Mouse (Mus musculus): Measurements from ENCODE around the gene Hist1h2ab. TPM values are rescaled to one million over a fixed set of nuclear protein-coding genes. Genes with fewer than 3 reads are reported as not detected.
A peak's percentile ranks its signal among the peaks of the same experiment; 100 is the strongest.
"Not testable (repeated sequence)": the region's sequence is repeated elsewhere in the genome, so short reads cannot be mapped to it uniquely, and the experiment has no call there.

Gene Hist1h2ab
- total RNA-seq (2012; rRNA removed), result 2,219 and 2,780 TPM in 2 replicates
- polyA plus RNA-seq (2012; ENCODE audit: insufficient read depth in 1 of 2, insufficient read length in 2 of 2, low read depth in 1 of 2, low replicate concordance in 2 of 2, missing spikeins in 1 of 2), result 1 to 10 TPM in 1 of 2 experiments, not detected in 1; 8.0 TPM

GRCm38 (mm10) chr13:23750839-23751477 is at the start of gene Hist1h2ab:
Gene Hist1h2ab, plus strand, starts transcription at chr13:23751126.
- Histone ChIP-seq H3K9ac (ENCODE audit: control insufficient read depth, low read depth, low read length, poor library complexity, severe bottlenecking) (peak within 1 kb of the TSS; percentile 68), H3K27ac (ENCODE audit: control insufficient read depth, low read depth, low read length) (peak within 1 kb of the TSS; percentile 91), H3K4me3 (ENCODE audit: control insufficient read depth in 1 of 2, insufficient read depth in 1 of 2, low read depth in 2 of 2, low read length in 2 of 2) (peak within 1 kb of the TSS; percentile 3 to 25; a peak in 3 of 4 replicates), H3K4me1 (ENCODE audit: control insufficient read depth in 1 of 2, insufficient read depth in 2 of 2, low read length in 2 of 2) (peaks cover 0 to 23% of the 10 kb centered on the region in 2 experiments; a peak in 2 of 4 replicates), H3K36me3 (ENCODE audit: control insufficient read depth in 1 of 2, insufficient read depth in 2 of 2, low read length in 2 of 2) (peaks cover 0 to 55% of the 10 kb centered on the region in 2 experiments; a peak in 2 of 4 replicates)
- H3K9me3 ChIP-seq (replicated peaks; ENCODE audit: insufficient read depth, low read length); H3K27me3 ChIP-seq (ENCODE audit: control insufficient read depth in 1 of 2, insufficient read depth in 2 of 2, low read length in 2 of 2); H3K79me2 ChIP-seq (ENCODE audit: control insufficient read depth, insufficient read depth, low read length, poor library complexity): not testable (repeated sequence)
- TF ChIP-seq POLR2AphosphoS5 (IDR thresholded peaks at IDR 0.05; ENCODE audit: borderline replicate concordance, low read depth, low read length), result peak; percentile 99; the same call in 1 of the 2 replicates
- peak; percentile 98; the same call in 1 of the 2 replicates for TF ChIP-seq UBTF (IDR thresholded peaks at IDR 0.05; ENCODE audit: borderline replicate concordance, insufficient read depth, low read depth, low read length)
- peak; percentile 92 to 100 for TF ChIP-seq POLR2A (IDR thresholded peaks at IDR 0.05; ENCODE audit: control insufficient read depth in 1 of 2, insufficient read depth in 1 of 2, low read depth in 1 of 2, low read length in 2 of 2, poor library complexity in 1 of 2)
- TF ChIP-seq TBP (IDR thresholded peaks at IDR 0.05; ENCODE audit: low read depth, low read length), result peak; percentile 99
- DNase-seq (ENCODE audit: low read depth, low spot score), result peak; percentile 91

- Histone ChIP-seq H3K4me1 (ENCODE audit: control insufficient read depth in 1 of 2, insufficient read depth in 2 of 2, low read length in 2 of 2) (peaks cover 0 to 18% of the 10 kb centered on the region in 2 experiments; a peak in 2 of 4 replicates), H3K27ac (ENCODE audit: control insufficient read depth, low read depth, low read length) (no peak overlapping the region), H3K9ac (ENCODE audit: control insufficient read depth, low read depth, low read length, poor library complexity, severe bottlenecking) (no peak overlapping the region), H3K9me3 (replicated peaks; ENCODE audit: insufficient read depth, low read length) (no peaks in the 10 kb centered on the region), H3K4me3 (ENCODE audit: control insufficient read depth in 1 of 2, insufficient read depth in 1 of 2, low read depth in 2 of 2, low read length in 2 of 2) (no peak overlapping the region), H3K79me2 (ENCODE audit: control insufficient read depth, insufficient read depth, low read length, poor library complexity) (no peaks in the 10 kb centered on the region; the same call in 1 of the 2 replicates), H3K36me3 (ENCODE audit: control insufficient read depth in 1 of 2, insufficient read depth in 2 of 2, low read length in 2 of 2) (peaks cover 0 to 27% of the 10 kb centered on the region in 2 experiments; a peak in 2 of 4 replicates), H3K27me3 (ENCODE audit: control insufficient read depth in 1 of 2, insufficient read depth in 2 of 2, low read length in 2 of 2) (no peaks in the 10 kb centered on the region)
- DNase-seq (ENCODE audit: low read depth, low spot score), result no peak
- TF ChIP-seq CHD1 (IDR thresholded peaks at IDR 0.05; ENCODE audit: low read depth, low read length) (no peak), MAFK (IDR thresholded peaks at IDR 0.05; ENCODE audit: borderline replicate concordance, low read depth, low read length) (no peak), NELFE (IDR thresholded peaks at IDR 0.05; ENCODE audit: low read depth, low read length) (no peak), POLR2AphosphoS5 (IDR thresholded peaks at IDR 0.05; ENCODE audit: borderline replicate concordance, low read depth, low read length) (no peak), ZMIZ1 (IDR thresholded peaks at IDR 0.05; ENCODE audit: low read depth, low read length) (no peak), USF2 (IDR thresholded peaks at IDR 0.05; ENCODE audit: borderline replicate concordance in 1 of 2, insufficient read depth in 1 of 2, low read depth in 1 of 2, low read length in 2 of 2) (no peak), GATA1 (IDR thresholded peaks at IDR 0.05; ENCODE audit: low read depth, low read length) (no peak), SIN3A (IDR thresholded peaks at IDR 0.05; ENCODE audit: low read length) (no peak), CHD2 (IDR thresholded peaks at IDR 0.05; ENCODE audit: low read length) (no peak), RAD21 (IDR thresholded peaks at IDR 0.05; ENCODE audit: low read depth, low read length) (no peak), KAT2A (conservative IDR thresholded peaks at IDR 0.05; ENCODE audit: low read depth, low read length) (no peak), GABPA (IDR thresholded peaks at IDR 0.05; ENCODE audit: low read depth, low read length) (no peak), TCF12 (IDR thresholded peaks at IDR 0.05; ENCODE audit: low read depth, low read length) (no peak), POLR2AphosphoS2 (IDR thresholded peaks at IDR 0.05; ENCODE audit: low read length) (no peak), JUND (IDR thresholded peaks at IDR 0.05; ENCODE audit: low read depth, low read length) (no peak), RCOR1 (IDR thresholded peaks at IDR 0.05; ENCODE audit: low read depth, low read length) (no peak)
Observed at GRCm38 (mm10) chr13:23702220-23702619, 48.7 kb upstream of the Hist1h2ab start.

GRCm38 (mm10) chr13:23702801-23703200 is 48.1 kb upstream of the Hist1h2ab start:
- Histone ChIP-seq H3K36me3 (ENCODE audit: control insufficient read depth in 1 of 2, insufficient read depth in 2 of 2, low read length in 2 of 2) (peaks cover 0 to 27% of the 10 kb centered on the region in 2 experiments; a peak in 2 of 4 replicates), H3K4me1 (ENCODE audit: control insufficient read depth in 1 of 2, insufficient read depth in 2 of 2, low read length in 2 of 2) (peaks cover 0 to 18% of the 10 kb centered on the region in 2 experiments; a peak in 2 of 4 replicates)
- not testable (repeated sequence) for H3K4me3 ChIP-seq (ENCODE audit: control insufficient read depth in 1 of 2, insufficient read depth in 1 of 2, low read depth in 2 of 2, low read length in 2 of 2); H3K27ac ChIP-seq (ENCODE audit: control insufficient read depth, low read depth, low read length); DNase-seq (ENCODE audit: low read depth, low spot score); H3K9me3 ChIP-seq (replicated peaks; ENCODE audit: insufficient read depth, low read length); H3K79me2 ChIP-seq (ENCODE audit: control insufficient read depth, insufficient read depth, low read length, poor library complexity); H3K9ac ChIP-seq (ENCODE audit: control insufficient read depth, low read depth, low read length, poor library complexity, severe bottlenecking); H3K27me3 ChIP-seq (ENCODE audit: control insufficient read depth in 1 of 2, insufficient read depth in 2 of 2, low read length in 2 of 2)

Measured in MEL (cell line).